Mouse (Mus musculus) embryonic facial prominence, embryonic 14.5 days (tissue): ENCODE measurements around the gene Lrrc52. TPM values are rescaled to one million over a fixed set of nuclear protein-coding genes. Genes with fewer than 3 reads are reported as not detected.
A peak's percentile ranks its signal among the peaks of the same experiment; 100 is the strongest.

ENCODE experiments used
- ATAC-seq: fragments of 200-750 bp; cut with Nextera tagmentation; 2 replicates; pipeline ENCODE4 v1.8.0; 2017; ENCODE audit warnings: low read depth, moderate number of reproducible peaks, moderate TSS enrichment
- DNase-seq: peaks from one replicate; pipeline ENCODE4 v3.0.0-alpha.2; 2015; ENCODE audit warnings: low spot score
- H3K27ac ChIP-seq: fragments of 300-500 bp; sonication (generic); replicated peaks from 2 replicates; pipeline ENCODE4 v1.5.1; 2014; ENCODE audit warnings: low read depth, mild to moderate bottlenecking, low read length, moderate library complexity
- H3K27me3 ChIP-seq: fragments of 300-500 bp; sonication (generic); replicated peaks from 2 replicates; pipeline ENCODE4 v1.6.1; 2014; ENCODE audit warnings: low read length; ENCODE audit not compliant: control insufficient read depth, insufficient read depth
- H3K36me3 ChIP-seq: fragments of 300-500 bp; sonication (generic); 2 replicates; pipeline ENCODE4 v1.6.1; 2014; ENCODE audit warnings: low read length, mixed read lengths; ENCODE audit not compliant: control insufficient read depth, insufficient read depth
- H3K4me1 ChIP-seq: fragments of 300-500 bp; sonication (generic); 2 replicates; pipeline ENCODE4 v1.6.1; 2014; ENCODE audit warnings: antibody characterized with exemption, low read length; ENCODE audit not compliant: control insufficient read depth, insufficient read depth
- H3K4me2 ChIP-seq: fragments of 300-500 bp; sonication (generic); 2 replicates; pipeline ENCODE4 v1.6.1; 2014; ENCODE audit warnings: low read depth, mild to moderate bottlenecking, low read length, moderate library complexity, mixed read lengths
- H3K4me3 ChIP-seq: fragments of 300-500 bp; sonication (generic); 2 replicates; pipeline ENCODE4 v1.5.1; 2014; ENCODE audit warnings: low read depth, mild to moderate bottlenecking, low read length
- H3K9ac ChIP-seq: fragments of 300-500 bp; sonication (generic); 2 replicates; pipeline ENCODE4 v1.6.1; 2014; ENCODE audit warnings: low read depth, mild to moderate bottlenecking, low read length, moderate library complexity, mixed read lengths
- H3K9me3 ChIP-seq: fragments of 300-500 bp; sonication (generic); 2 replicates; pipeline ENCODE4 v1.6.1; 2016; ENCODE audit warnings: low read length; ENCODE audit not compliant: control insufficient read depth
- WGBS: fragments of 180-500 bp; shearing (Covaris S2); extraction: QIAGEN DNeasy Blood & Tissue Kit; methylation state at CpG from one replicate; pipeline ENCODE4 v1.1.7; 2014; 5-methylcytosine and 5-hydroxymethylcytosine counted together
- polyA plus RNA-seq: library from polyadenylated mRNA; unstranded; fragments of >200 nt; fragmentation: Nextera tagmentation; extraction: Ambion mirVana; gene quantifications from 2 replicates; pipeline ENCODE4 v1.2.1, GENCODE M21; 2014

Gene Lrrc52
- polyA plus RNA-seq, 1 experiment from 2014 or later: not detected

- 45% methylated on average over 7 of the region's 7 CpGs for WGBS
- no peaks in the 10 kb centered on the region for H3K9me3 ChIP-seq
- no peaks in the 10 kb centered on the region for H3K27me3 ChIP-seq
- H3K27ac ChIP-seq: no peak overlapping the region
- H3K9ac ChIP-seq: no peak overlapping the region
- DNase-seq (peak; percentile 11), ATAC-seq (no peak)
- no peak overlapping the region for H3K4me3 ChIP-seq
- H3K36me3 ChIP-seq: no peaks in the 10 kb centered on the region
- no peak overlapping the region for H3K4me2 ChIP-seq
- no peaks in the 10 kb centered on the region for H3K4me1 ChIP-seq
These were observed 39.9 kb downstream of the Lrrc52 start for GRCm38 (mm10) chr1:167426681-167427080.

DNA sequence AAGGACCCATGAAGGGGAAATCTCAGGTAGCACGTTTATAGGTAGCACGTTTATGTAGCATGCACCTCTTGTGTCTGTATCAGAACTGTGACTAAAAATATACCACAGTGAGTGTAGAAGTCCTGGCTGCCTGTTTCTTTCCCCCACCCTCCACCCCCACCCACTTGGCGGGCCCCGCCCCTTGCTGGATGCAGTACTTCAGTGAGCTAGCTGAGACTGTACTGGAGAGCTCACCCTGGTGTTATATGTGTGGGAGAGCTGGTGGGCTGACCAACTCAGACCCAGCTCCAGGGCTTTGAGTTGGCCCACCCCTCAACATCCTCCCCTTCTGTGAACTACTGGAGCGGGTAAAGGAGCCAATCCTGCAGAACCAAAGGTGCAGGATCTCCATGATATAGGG is 41.0 kb downstream of the Lrrc52 start:
- DNase-seq (no peak), ATAC-seq (no peak)
- Histone ChIP-seq H3K4me3 (no peak overlapping the region), H3K36me3 (no peaks in the 10 kb centered on the region), H3K4me1 (no peaks in the 10 kb centered on the region), H3K9me3 (no peaks in the 10 kb centered on the region), H3K27me3 (no peaks in the 10 kb centered on the region), H3K4me2 (no peak overlapping the region), H3K9ac (no peak overlapping the region), H3K27ac (no peak overlapping the region)
- WGBS: 87% methylated on average over 5 of the region's 5 CpGs

DNA sequence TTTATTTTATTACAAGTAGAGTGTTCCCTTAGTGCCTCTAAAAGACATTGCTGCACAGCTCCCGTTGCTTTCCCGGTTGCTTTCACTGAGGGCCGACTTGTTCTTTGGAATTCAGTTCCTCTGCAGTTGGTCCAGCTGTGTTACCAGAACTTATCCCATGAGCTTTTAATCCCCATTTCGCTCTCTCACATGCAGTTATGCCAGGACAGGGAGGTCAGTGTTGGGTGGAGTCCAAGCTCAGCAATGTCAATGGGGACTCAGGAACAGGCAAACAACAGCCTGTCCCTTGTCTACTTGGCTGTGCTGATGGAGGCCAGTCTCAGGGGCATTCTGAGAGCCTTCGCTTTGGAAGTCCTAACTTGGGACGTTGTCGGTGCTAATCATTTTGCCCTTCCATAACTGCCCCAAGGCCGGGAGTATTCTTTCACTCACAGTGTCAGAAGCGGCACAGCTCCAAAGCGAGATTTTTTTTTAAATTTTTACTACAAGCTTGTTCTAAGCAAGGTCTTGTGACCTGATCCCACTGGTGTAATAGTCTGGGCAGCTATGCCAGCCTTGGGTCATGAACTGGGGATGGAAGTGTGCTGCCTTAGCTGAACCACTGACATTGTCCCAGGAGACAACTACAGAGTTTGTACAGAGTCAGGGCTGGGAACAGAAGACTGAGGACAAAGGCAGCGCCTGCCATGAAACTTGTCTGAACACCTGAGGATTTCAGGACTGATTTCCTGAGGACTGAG is 43.9 kb downstream of the Lrrc52 start:
- H3K4me2 ChIP-seq: no peak overlapping the region
- H3K4me3 ChIP-seq: no peak overlapping the region
- no peaks in the 10 kb centered on the region for H3K9me3 ChIP-seq
- DNase-seq (peak; percentile 65), ATAC-seq (peak; percentile 71; the same call in 1 of the 2 replicates)
- no peak overlapping the region for H3K9ac ChIP-seq
- no peaks in the 10 kb centered on the region for H3K27me3 ChIP-seq
- H3K27ac ChIP-seq: no peak overlapping the region
- 63% methylated on average over 11 of the region's 11 CpGs for WGBS
- no peaks in the 10 kb centered on the region for H3K36me3 ChIP-seq
- H3K4me1 ChIP-seq: no peaks in the 10 kb centered on the region; the same call in 1 of the 2 replicates

GRCm38 (mm10) chr1:167414846-167415245 is 51.7 kb downstream of the Lrrc52 start:
- Histone ChIP-seq H3K27me3 (peaks cover 8% of the 10 kb centered on the region), H3K36me3 (no peaks in the 10 kb centered on the region), H3K9me3 (no peaks in the 10 kb centered on the region), H3K4me2 (no peak overlapping the region), H3K4me1 (peaks cover 6% of the 10 kb centered on the region; the same call in 1 of the 2 replicates), H3K27ac (no peak overlapping the region), H3K9ac (no peak overlapping the region), H3K4me3 (no peak overlapping the region)
- WGBS: 4% methylated on average over 7 of the region's 7 CpGs
- DNase-seq (peak; percentile 78), ATAC-seq (0 out of 2 replicates have a peak, but pooled peaks have one; percentile 12)

DNA sequence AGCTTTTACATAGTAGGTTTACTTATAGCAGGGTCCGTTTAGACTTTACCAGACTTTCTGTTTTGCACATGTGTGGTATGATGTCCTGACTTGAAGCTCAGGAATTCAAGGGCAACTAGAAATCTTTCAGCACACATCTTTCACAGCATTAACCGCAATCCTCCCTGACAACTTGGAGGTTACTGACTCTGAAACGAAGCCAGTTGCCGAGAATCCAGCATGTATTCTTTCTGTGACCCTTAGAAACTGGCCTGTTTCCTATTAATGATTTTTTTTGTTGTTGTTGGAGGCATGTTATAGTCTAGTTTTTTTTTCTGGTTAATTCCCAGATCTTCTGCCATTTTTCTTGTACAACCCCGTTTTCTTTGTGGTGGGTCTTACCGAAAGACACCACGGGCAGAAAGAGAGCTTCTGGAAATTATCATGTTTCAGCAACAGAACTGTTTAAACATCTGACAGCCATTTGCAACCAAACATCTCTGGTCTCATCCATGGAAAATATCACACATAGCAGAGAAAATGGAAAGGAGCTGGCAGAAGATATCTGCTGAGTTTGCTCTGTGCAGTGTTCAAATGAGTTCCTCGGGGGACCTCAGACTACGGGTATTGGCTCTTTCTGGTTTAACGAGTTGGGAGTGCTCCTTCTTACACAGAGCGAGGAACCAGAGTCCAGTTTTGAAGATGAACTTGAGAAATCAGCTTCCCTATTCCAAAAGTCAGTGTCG is 54.4 kb downstream of the Lrrc52 start:
- WGBS: 39% methylated on average over 12 of the region's 12 CpGs
- Histone ChIP-seq H3K4me3 (no peak overlapping the region), H3K4me2 (no peak overlapping the region), H3K9me3 (0 out of 2 replicates have a peak, but pooled peaks cover 3% of the 10 kb centered on the region), H3K4me1 (peaks cover 6% of the 10 kb centered on the region; the same call in 1 of the 2 replicates), H3K36me3 (no peaks in the 10 kb centered on the region), H3K9ac (no peak overlapping the region), H3K27ac (peak overlapping the region; percentile 16; the same call in 1 of the 2 replicates), H3K27me3 (peaks cover 8% of the 10 kb centered on the region)
- DNase-seq (peak; percentile 79), ATAC-seq (peak; percentile 33; the same call in 1 of the 2 replicates)

- Histone ChIP-seq H3K4me3 (no peak overlapping the region), H3K4me2 (no peak overlapping the region)
- no peak for ATAC-seq
These were observed 57.0 kb downstream of the Lrrc52 start for GRCm38 (mm10) chr1:167409601-167410000.

DNA sequence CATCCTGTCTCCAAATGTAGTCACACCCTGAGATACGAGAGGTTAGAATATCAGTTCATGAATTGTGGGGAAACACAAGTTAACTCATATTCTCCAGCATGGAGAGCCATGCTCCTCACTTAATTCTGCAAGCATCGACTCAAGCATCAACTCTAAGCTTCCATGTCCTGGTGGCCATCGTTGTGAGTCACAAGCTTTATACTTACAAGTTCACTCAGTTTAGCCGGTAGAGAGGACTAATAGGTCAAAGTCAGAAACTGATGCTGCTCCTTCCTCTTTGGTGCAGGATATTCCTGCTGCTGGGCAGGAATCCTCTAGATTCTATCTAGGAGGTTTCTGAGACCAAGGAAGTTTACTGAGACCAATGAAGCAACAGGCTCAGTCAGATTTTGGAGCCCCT is 61.3 kb downstream of the Lrrc52 start:
- WGBS: 80% methylated on average over 4 of the region's 4 CpGs
- H3K4me3 ChIP-seq: no peak overlapping the region
- H3K4me1 ChIP-seq: no peaks in the 10 kb centered on the region
- no peak overlapping the region for H3K27ac ChIP-seq
- H3K9ac ChIP-seq: no peak overlapping the region
- H3K9me3 ChIP-seq: 0 out of 2 replicates have a peak, but pooled peaks cover 3% of the 10 kb centered on the region
- DNase-seq (no peak), ATAC-seq (no peak)
- peaks cover 11% of the 10 kb centered on the region; the same call in 1 of the 2 replicates for H3K27me3 ChIP-seq
- H3K4me2 ChIP-seq: no peak overlapping the region
- H3K36me3 ChIP-seq: no peaks in the 10 kb centered on the region

More at GRCm38 (mm10) chr1:167409601-167410000, 57.0 kb downstream of the Lrrc52 start:
- 82% methylated on average over 4 of the region's 4 CpGs for WGBS
- Histone ChIP-seq H3K27ac (no peak overlapping the region), H3K27me3 (peaks cover 11% of the 10 kb centered on the region), H3K36me3 (no peaks in the 10 kb centered on the region), H3K9me3 (0 out of 2 replicates have a peak, but pooled peaks cover 3% of the 10 kb centered on the region), H3K4me1 (peaks cover 6% of the 10 kb centered on the region; the same call in 1 of the 2 replicates), H3K9ac (no peak overlapping the region)
- DNase-seq: no peak
